Mouse (Mus musculus) testis, adult 2 months (tissue): ENCODE measurements around the gene Tymp. TPM values are rescaled to one million over a fixed set of nuclear protein-coding genes. Genes with fewer than 3 reads are reported as not detected.

ENCODE experiments used
- H3K27ac ChIP-seq: fragments of 200-500 bp; 2 replicates; pipeline ENCODE4 v1.5.1; 2012; ENCODE audit warnings: low read depth, low read length; ENCODE audit not compliant: control insufficient read depth, insufficient read depth
- H3K27me3 ChIP-seq: fragments of 200-500 bp; 2 replicates; pipeline ENCODE4 v1.6.1; 2012; ENCODE audit warnings: mild to moderate bottlenecking, low read length, moderate library complexity; ENCODE audit not compliant: control insufficient read depth, insufficient read depth
- H3K36me3 ChIP-seq: fragments of 200-500 bp; 2 replicates; pipeline ENCODE4 v1.6.1; 2012; ENCODE audit warnings: mild to moderate bottlenecking, low read length; ENCODE audit not compliant: control insufficient read depth, insufficient read depth
- H3K4me1 ChIP-seq: fragments of 200-500 bp; 2 replicates; pipeline ENCODE4 v1.6.1; 2012; ENCODE audit warnings: low read length; ENCODE audit not compliant: control insufficient read depth, insufficient read depth
- H3K4me3 ChIP-seq: fragments of 200-500 bp; 2 replicates; pipeline ENCODE4 v1.5.1; 2012; ENCODE audit warnings: low read depth, mild to moderate bottlenecking, low read length, moderate library complexity, mixed read lengths; ENCODE audit not compliant: control insufficient read depth
- CTCF ChIP-seq: fragments of 200-500 bp; IDR thresholded peaks from 2 replicates; pipeline ENCODE4 v1.5.1; 2012; ENCODE audit warnings: low read depth, mild to moderate bottlenecking, inconsistent platforms, low read length, moderate library complexity; ENCODE audit not compliant: control insufficient read depth, insufficient read depth, insufficient replicate concordance
- POLR2A ChIP-seq: fragments of 200-500 bp; IDR thresholded peaks from 2 replicates; pipeline ENCODE4 v1.6.1; 2012; ENCODE audit warnings: low read depth, mild to moderate bottlenecking, inconsistent platforms, low read length, moderate library complexity; ENCODE audit not compliant: control insufficient read depth
- polyA plus RNA-seq: library from polyadenylated mRNA; depleted of rRNA; stranded (reverse); fragments of >200 nt; gene quantifications from 2 replicates; pipeline ENCODE4 v1.2.3, GENCODE M21; 2012

Tymp gene
- polyA plus RNA-seq, 1 experiment: 0.74 TPM

DNA sequence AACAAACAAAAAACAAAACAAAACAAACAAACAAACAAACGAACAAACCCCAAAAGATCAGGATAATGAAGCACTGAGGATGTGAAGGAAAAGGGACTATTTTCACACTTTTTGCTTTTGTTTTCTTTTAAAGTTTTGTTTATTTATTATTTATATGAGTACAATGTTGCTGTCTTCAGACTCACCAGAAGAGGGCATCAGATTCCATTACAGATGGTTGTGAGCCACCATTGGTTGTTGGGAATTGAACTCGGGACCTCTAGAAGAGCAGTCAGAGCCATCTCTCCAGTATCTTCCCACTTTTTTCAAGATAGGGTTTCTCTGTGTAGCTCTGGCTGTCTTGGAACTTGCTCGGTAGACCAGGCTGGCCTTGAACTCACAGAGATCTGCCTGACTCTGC, 33.5 kb downstream of the Tymp start:
- TF ChIP-seq CTCF (no peak), POLR2A (no peak)
- H3K27me3 ChIP-seq: no peaks in the 10 kb centered on the region

DNA sequence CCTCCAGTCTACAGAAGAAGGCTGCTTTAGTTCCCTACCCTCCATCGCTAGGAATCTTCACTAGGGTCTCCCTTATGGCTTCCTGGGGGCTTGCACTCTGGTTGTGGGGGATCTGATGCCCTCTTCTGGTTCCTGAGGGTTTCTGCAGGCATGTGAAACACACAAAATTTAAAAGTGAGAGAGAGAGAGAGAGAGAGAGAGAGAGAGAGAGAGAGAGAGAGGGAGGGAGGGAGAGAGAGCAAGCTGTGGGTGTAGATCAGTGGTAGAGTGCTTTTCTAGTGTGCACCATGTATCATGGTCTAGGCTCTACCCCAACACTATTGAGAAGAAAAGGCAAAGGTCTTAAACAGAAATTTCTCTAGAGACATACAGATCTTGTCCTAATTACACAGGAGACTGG, 35.2 kb downstream of the Tymp start:
- no peaks in the 10 kb centered on the region for H3K27me3 ChIP-seq
- H3K4me3 ChIP-seq: no peak overlapping the region
- H3K4me1 ChIP-seq: no peaks in the 10 kb centered on the region; the same call in 1 of the 2 replicates
- TF ChIP-seq CTCF (no peak), POLR2A (no peak)
- no peaks in the 10 kb centered on the region for H3K36me3 ChIP-seq
- H3K27ac ChIP-seq: no peak overlapping the region

More for the DNA sequence above, 33.5 kb downstream of the Tymp start:
- no peaks in the 10 kb centered on the region for H3K36me3 ChIP-seq
- H3K27ac ChIP-seq: no peak overlapping the region
- H3K4me3 ChIP-seq: no peak overlapping the region
- H3K4me1 ChIP-seq: no peaks in the 10 kb centered on the region

DNA sequence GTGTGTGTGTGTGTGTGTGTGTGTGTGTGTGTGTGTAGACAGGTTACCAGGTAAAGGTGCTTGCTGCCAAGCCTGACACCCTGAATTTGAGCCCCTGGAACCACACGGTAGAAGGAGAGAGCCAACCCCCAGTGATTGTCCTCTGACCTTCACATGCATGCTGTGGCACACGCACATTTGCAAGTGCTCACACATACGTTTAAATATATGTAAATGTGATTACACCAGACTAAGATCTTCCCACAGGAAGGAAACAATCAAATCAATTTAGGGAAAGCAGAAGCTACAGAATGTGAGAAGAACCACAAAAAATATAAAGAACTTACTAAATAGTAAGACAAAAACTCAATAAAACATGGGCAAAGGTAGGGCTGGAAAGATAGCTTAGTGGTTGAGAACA, 36.7 kb downstream of the Tymp start:
- H3K4me3 ChIP-seq: no peak overlapping the region
- no peaks in the 10 kb centered on the region for H3K27me3 ChIP-seq
- TF ChIP-seq CTCF (no peak), POLR2A (no peak)
- no peaks in the 10 kb centered on the region for H3K36me3 ChIP-seq
- no peak overlapping the region for H3K27ac ChIP-seq
- H3K4me1 ChIP-seq: peaks cover 5% of the 10 kb centered on the region

DNA sequence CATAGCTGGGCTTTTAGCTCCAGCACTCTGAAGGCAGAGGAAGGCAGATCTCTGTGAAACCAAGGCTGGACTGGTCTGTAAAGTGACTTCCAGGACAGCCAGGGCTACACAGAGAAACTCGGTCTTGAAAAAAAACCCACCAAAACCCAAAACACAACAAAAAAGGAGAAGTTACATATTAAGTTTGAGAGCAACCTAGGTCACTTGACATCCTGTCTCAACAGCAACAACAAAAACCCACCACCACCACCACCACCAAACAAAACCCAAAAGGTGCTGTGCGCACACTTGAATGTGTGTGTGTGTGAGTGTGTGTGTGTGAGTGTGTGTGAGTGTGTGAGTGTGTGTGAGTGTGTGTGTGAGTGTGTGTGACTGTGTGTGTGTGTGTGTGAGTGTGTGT, 37.1 kb downstream of the Tymp start:
- Histone ChIP-seq H3K27ac (no peak overlapping the region), H3K36me3 (no peaks in the 10 kb centered on the region), H3K4me1 (peaks cover 8% of the 10 kb centered on the region), H3K4me3 (no peak overlapping the region), H3K27me3 (no peaks in the 10 kb centered on the region)
- TF ChIP-seq CTCF: no peak
- TF ChIP-seq POLR2A: no peak

DNA sequence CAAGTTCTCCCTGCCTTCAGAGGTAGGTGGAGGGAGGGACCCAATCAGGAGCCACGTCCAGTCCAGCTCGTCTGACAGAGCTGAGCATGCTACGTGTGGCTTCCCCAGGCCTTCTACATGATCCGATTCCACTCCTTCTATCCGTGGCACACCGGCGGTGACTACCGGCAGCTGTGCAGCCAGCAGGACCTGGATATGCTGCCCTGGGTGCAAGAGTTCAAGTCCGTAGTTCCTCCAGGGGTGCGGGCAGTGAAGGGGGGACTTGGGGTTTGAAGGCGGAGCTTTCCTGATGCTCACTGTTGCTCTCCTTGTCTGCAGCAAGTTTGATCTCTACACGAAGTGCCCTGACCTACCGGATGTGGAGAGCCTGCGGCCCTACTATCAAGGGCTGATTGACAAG, 40.4 kb downstream of the Tymp start:
- H3K27ac ChIP-seq: no peak overlapping the region
- no peak for TF ChIP-seq CTCF
- H3K36me3 ChIP-seq: no peaks in the 10 kb centered on the region
- no peaks in the 10 kb centered on the region for H3K27me3 ChIP-seq
- H3K4me3 ChIP-seq: no peak overlapping the region
- peaks cover 8% of the 10 kb centered on the region for H3K4me1 ChIP-seq

DNA sequence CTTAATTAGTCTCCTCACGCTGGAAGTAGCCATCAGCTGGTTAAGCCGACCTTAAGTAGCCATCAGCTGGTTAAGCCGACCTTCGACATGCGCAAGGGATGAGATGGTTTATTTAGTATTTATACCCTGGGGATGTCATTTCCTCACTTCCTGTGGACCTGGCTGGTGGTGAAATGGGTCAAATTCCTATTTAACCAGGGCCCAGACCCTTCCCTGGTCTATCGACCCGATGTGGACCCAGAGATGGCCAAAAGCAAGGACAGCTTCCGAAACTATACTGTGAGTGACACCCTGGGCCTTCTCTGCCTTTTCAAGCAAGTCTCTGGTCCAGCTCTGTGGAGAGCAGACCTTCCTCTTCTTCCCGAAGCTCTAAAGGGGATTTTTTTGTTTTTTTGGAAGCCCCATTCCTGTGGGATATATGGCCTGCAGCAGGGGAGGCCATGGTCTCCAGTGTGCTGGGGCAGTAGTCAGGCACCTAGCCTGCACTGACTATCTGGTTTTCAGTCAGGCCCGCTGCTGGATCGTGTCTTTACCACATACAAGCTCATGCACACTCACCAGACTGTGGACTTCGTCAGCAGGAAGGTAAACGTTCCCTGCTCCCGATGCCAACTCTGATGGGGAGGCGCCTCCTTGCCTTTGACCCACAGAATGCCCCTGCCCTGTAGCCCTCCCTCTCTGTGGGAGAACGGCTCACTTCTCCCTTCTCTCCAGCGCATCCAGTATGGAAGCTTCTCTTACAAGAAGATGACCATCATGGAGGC, 41.9 kb downstream of the Tymp start:
- no peak overlapping the region for H3K27ac ChIP-seq
- no peak overlapping the region for H3K4me3 ChIP-seq
- H3K36me3 ChIP-seq: no peaks in the 10 kb centered on the region
- peaks cover 8% of the 10 kb centered on the region for H3K4me1 ChIP-seq
- no peak for TF ChIP-seq POLR2A
- TF ChIP-seq CTCF: no peak
- H3K27me3 ChIP-seq: no peaks in the 10 kb centered on the region

DNA sequence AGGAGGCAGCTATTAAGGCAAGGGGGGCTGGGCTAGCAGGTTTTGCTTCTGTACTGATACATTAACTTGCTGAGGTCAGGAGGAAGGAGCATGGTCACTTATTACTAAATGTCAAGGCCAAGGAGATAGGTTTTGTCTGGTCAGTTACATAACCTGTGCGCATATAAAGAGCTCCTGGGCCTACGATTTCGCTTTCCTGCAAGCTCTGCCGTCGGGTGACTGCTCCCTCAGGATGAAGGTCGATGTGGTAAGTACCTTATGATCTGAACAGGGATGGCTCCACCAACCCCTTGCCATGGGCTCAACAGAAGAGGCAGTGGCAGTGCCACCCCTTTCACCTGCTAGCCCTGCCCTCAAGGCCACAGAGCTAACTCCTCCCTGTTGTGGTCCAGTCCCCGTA, 42.6 kb downstream of the Tymp start, which contains the start of gene Miox:
Gene Miox, plus strand, starts transcription at position 128 of the 400 bp plus-strand sequence.
- H3K36me3 ChIP-seq: no peaks in the 10 kb centered on the region
- no peak within 1 kb of the TSS for H3K27ac ChIP-seq
- TF ChIP-seq CTCF (no peak), POLR2A (no peak)
- peaks cover 8% of the 10 kb centered on the region for H3K4me1 ChIP-seq
- no peaks in the 10 kb centered on the region for H3K27me3 ChIP-seq
- no peak within 1 kb of the TSS for H3K4me3 ChIP-seq
